Mouse (Mus musculus) brain, embryonic 14.5 days (tissue): ENCODE results near the gene Cavin1.

Source experiments
- CTCF ChIP-seq: fragments of 200-500 bp; IDR thresholded peaks from 2 replicates; pipeline ENCODE4 v1.5.1; 2012; ENCODE audit warnings: inconsistent platforms, mild to moderate bottlenecking, moderate library complexity, borderline replicate concordance; ENCODE audit not compliant: insufficient read depth, insufficient read length; ENCODE audit errors: extremely low read depth
- POLR2A ChIP-seq: fragments of 200-500 bp; IDR thresholded peaks from 2 replicates; pipeline ENCODE4 v1.6.1; 2012; ENCODE audit warnings: mild to moderate bottlenecking, inconsistent platforms, borderline replicate concordance; ENCODE audit not compliant: poor library complexity, insufficient read depth, insufficient read length, severe bottlenecking; ENCODE audit errors: extremely low read depth

DNA sequence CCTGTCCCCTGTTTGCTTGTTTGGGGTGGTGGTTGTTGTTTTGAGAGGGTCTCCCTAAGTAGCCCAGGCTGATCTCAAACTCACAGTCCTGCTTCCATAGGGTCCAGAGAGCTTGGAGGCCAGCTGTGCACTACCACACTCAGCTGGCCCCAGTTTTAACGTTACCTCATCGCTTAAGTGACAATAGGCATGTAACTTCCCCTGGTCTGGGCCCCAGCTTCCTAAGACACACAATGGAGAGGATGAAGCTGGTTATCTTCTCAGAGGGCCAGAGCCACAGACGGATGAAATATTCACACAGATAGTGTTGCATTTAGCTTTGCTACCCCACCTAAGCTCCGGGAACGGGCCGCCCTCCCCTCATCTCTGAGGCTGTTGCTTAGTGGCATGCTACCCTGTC is 4.9 kb downstream of the Cavin1 start:
- no peak for TF ChIP-seq CTCF
- TF ChIP-seq POLR2A: no peak
